Mouse (Mus musculus): ENCODE data around the gene Man1c1. TPM values are rescaled to one million over a fixed set of nuclear protein-coding genes. Genes with fewer than 3 reads are reported as not detected.

Man1c1 gene
- polyA plus RNA-seq, 1 experiment = 4.6 TPM

- WGBS = 80% methylated on average over 8 of the region's 8 CpGs
- H3K27ac ChIP-seq (ENCODE audit: insufficient read depth, low read depth, low read length) = no peak overlapping the region
- no peak for TF ChIP-seq POLR2A (IDR thresholded peaks at IDR 0.05; ENCODE audit: low read depth, low read length)
- no peak for TF ChIP-seq CTCF (conservative IDR thresholded peaks at IDR 0.05; ENCODE audit: insufficient read depth, insufficient read length, low read depth, low read length)
- H3K4me1 ChIP-seq (ENCODE audit: control insufficient read depth, insufficient read depth, low read length) = no peaks in the 10 kb centered on the region
- H3K36me3 ChIP-seq (ENCODE audit: control insufficient read depth, insufficient read depth, low read length) = no peaks in the 10 kb centered on the region
- no peaks in the 10 kb centered on the region for H3K27me3 ChIP-seq (replicated peaks; ENCODE audit: control insufficient read depth, insufficient read depth, low read length)
- no peak overlapping the region for H3K4me3 ChIP-seq (ENCODE audit: insufficient read depth, low read depth, low read length)
- no peak for DNase-seq
These were observed 143.4 kb downstream of the Man1c1 start for GRCm38 (mm10) chr4:134560699-134561098.

GRCm38 (mm10) chr4:134559154-134559553 is 144.9 kb downstream of the Man1c1 start:
- Histone ChIP-seq H3K4me1 (ENCODE audit: control insufficient read depth, insufficient read depth, low read length) (no peaks in the 10 kb centered on the region), H3K4me3 (ENCODE audit: insufficient read depth, low read depth, low read length) (no peak overlapping the region), H3K36me3 (ENCODE audit: control insufficient read depth, insufficient read depth, low read length) (no peaks in the 10 kb centered on the region), H3K27ac (ENCODE audit: insufficient read depth, low read depth, low read length) (no peak overlapping the region), H3K27me3 (replicated peaks; ENCODE audit: control insufficient read depth, insufficient read depth, low read length) (no peaks in the 10 kb centered on the region)
- TF ChIP-seq POLR2A (IDR thresholded peaks at IDR 0.05; ENCODE audit: low read depth, low read length) (no peak), CTCF (conservative IDR thresholded peaks at IDR 0.05; ENCODE audit: insufficient read depth, insufficient read length, low read depth, low read length) (no peak)
- no peak for DNase-seq
- WGBS = 80% methylated on average over 7 of the region's 7 CpGs

- H3K27me3 ChIP-seq (replicated peaks; ENCODE audit: control insufficient read depth, insufficient read depth, low read length) = no peaks in the 10 kb centered on the region
- no peak for DNase-seq
- no peak overlapping the region for H3K27ac ChIP-seq (ENCODE audit: insufficient read depth, low read depth, low read length)
- H3K4me1 ChIP-seq (ENCODE audit: control insufficient read depth, insufficient read depth, low read length) = no peaks in the 10 kb centered on the region
- H3K36me3 ChIP-seq (ENCODE audit: control insufficient read depth, insufficient read depth, low read length) = no peaks in the 10 kb centered on the region
- no peak overlapping the region for H3K4me3 ChIP-seq (ENCODE audit: insufficient read depth, low read depth, low read length)
- TF ChIP-seq CTCF (conservative IDR thresholded peaks at IDR 0.05; ENCODE audit: insufficient read depth, insufficient read length, low read depth, low read length) = no peak
- TF ChIP-seq POLR2A (IDR thresholded peaks at IDR 0.05; ENCODE audit: low read depth, low read length) = no peak
- 70% methylated on average over 9 of the region's 9 CpGs for WGBS
These were observed 145.4 kb downstream of the Man1c1 start for GRCm38 (mm10) chr4:134558570-134559113.

- H3K4me3 ChIP-seq (ENCODE audit: insufficient read depth, low read depth, low read length) = no peak overlapping the region
- no peaks in the 10 kb centered on the region for H3K4me1 ChIP-seq (ENCODE audit: control insufficient read depth, insufficient read depth, low read length)
- TF ChIP-seq CTCF (conservative IDR thresholded peaks at IDR 0.05; ENCODE audit: insufficient read depth, insufficient read length, low read depth, low read length) = no peak
- TF ChIP-seq POLR2A (IDR thresholded peaks at IDR 0.05; ENCODE audit: low read depth, low read length) = no peak
- WGBS = 33% methylated on average over 16 of the region's 16 CpGs
- H3K36me3 ChIP-seq (ENCODE audit: control insufficient read depth, insufficient read depth, low read length) = no peaks in the 10 kb centered on the region
- DNase-seq = no peak
- H3K27me3 ChIP-seq (replicated peaks; ENCODE audit: control insufficient read depth, insufficient read depth, low read length) = no peaks in the 10 kb centered on the region
- H3K27ac ChIP-seq (ENCODE audit: insufficient read depth, low read depth, low read length) = no peak overlapping the region
These were observed 146.4 kb downstream of the Man1c1 start for GRCm38 (mm10) chr4:134557626-134558249.

- Histone ChIP-seq H3K27me3 (replicated peaks; ENCODE audit: control insufficient read depth, insufficient read depth, low read length) (no peaks in the 10 kb centered on the region), H3K4me3 (ENCODE audit: insufficient read depth, low read depth, low read length) (no peak overlapping the region), H3K4me1 (ENCODE audit: control insufficient read depth, insufficient read depth, low read length) (no peaks in the 10 kb centered on the region), H3K36me3 (ENCODE audit: control insufficient read depth, insufficient read depth, low read length) (no peaks in the 10 kb centered on the region), H3K27ac (ENCODE audit: insufficient read depth, low read depth, low read length) (no peak overlapping the region)
- DNase-seq = no peak
- 57% methylated on average over 8 of the region's 8 CpGs for WGBS
- peak; percentile 40; the same call in 1 of the 2 replicates for TF ChIP-seq CTCF (conservative IDR thresholded peaks at IDR 0.05; ENCODE audit: insufficient read depth, insufficient read length, low read depth, low read length)
- no peak for TF ChIP-seq POLR2A (IDR thresholded peaks at IDR 0.05; ENCODE audit: low read depth, low read length)
These were observed 148.0 kb downstream of the Man1c1 start for GRCm38 (mm10) chr4:134555956-134556580.

GRCm38 (mm10) chr4:134553631-134554030 is 150.5 kb downstream of the Man1c1 start:
- 86% methylated on average over 1 of the region's 1 CpGs for WGBS
- Histone ChIP-seq H3K4me1 (ENCODE audit: control insufficient read depth, insufficient read depth, low read length) (no peaks in the 10 kb centered on the region), H3K36me3 (ENCODE audit: control insufficient read depth, insufficient read depth, low read length) (no peaks in the 10 kb centered on the region), H3K4me3 (ENCODE audit: insufficient read depth, low read depth, low read length) (no peak overlapping the region), H3K27me3 (replicated peaks; ENCODE audit: control insufficient read depth, insufficient read depth, low read length) (no peaks in the 10 kb centered on the region), H3K27ac (ENCODE audit: insufficient read depth, low read depth, low read length) (no peak overlapping the region)
- TF ChIP-seq POLR2A (IDR thresholded peaks at IDR 0.05; ENCODE audit: low read depth, low read length) (no peak), CTCF (conservative IDR thresholded peaks at IDR 0.05; ENCODE audit: insufficient read depth, insufficient read length, low read depth, low read length) (no peak; the same call in 1 of the 2 replicates)
- no peak for DNase-seq

Measured in kidney, adult 2 months (tissue).